Mouse (Mus musculus) heart, embryonic 15.5 days (tissue): ENCODE measurements at regions not wholly inside any gene's neighbourhood (a gene's known extent, or its start where the extent isn't known, plus 50 kb on each side); places are given as distances from the start of the nearest gene placed in this dataset.
A peak's percentile ranks its signal among the peaks of the same experiment; 100 is the strongest.

Experiments
- ATAC-seq: fragments of 200-750 bp; cut with Nextera tagmentation; replicated peaks from 2 replicates; pipeline ENCODE4 v1.8.0; 2017; ENCODE audit warnings: low read depth, moderate TSS enrichment; ENCODE audit not compliant: insufficient number of reproducible peaks, insufficient read depth, low FRiP score
- H3K27ac ChIP-seq: fragments of 300-500 bp; sonication (generic); 2 replicates; pipeline ENCODE4 v1.5.1; 2015; ENCODE audit warnings: mild to moderate bottlenecking, inconsistent platforms
- H3K27me3 ChIP-seq: fragments of 300-500 bp; sonication (generic); 2 replicates; pipeline ENCODE4 v1.6.1; 2015; ENCODE audit warnings: inconsistent platforms
- H3K36me3 ChIP-seq: fragments of 300-500 bp; sonication (generic); 2 replicates; pipeline ENCODE4 v1.6.1; 2015; ENCODE audit warnings: mild to moderate bottlenecking, inconsistent platforms
- H3K4me1 ChIP-seq: fragments of 300-500 bp; sonication (generic); replicated peaks from 2 replicates; pipeline ENCODE4 v1.6.1; 2015; ENCODE audit warnings: inconsistent platforms
- H3K4me2 ChIP-seq: fragments of 300-500 bp; sonication (generic); 2 replicates; pipeline ENCODE4 v1.6.1; 2015; ENCODE audit warnings: inconsistent platforms, mild to moderate bottlenecking, moderate library complexity
- H3K4me3 ChIP-seq: fragments of 300-500 bp; sonication (generic); 2 replicates; pipeline ENCODE4 v1.5.1; 2015; ENCODE audit warnings: mild to moderate bottlenecking, inconsistent platforms
- H3K9ac ChIP-seq: fragments of 300-500 bp; sonication (generic); 2 replicates; pipeline ENCODE4 v1.6.1; 2015; ENCODE audit warnings: mild to moderate bottlenecking, inconsistent platforms
- H3K9me3 ChIP-seq: fragments of 300-500 bp; sonication (generic); replicated peaks from 2 replicates; pipeline ENCODE4 v1.6.1; 2016; ENCODE audit warnings: inconsistent platforms
- WGBS: fragments of 180-500 bp; shearing (Covaris S2); methylation state at CpG from one replicate; pipeline ENCODE4 v1.1.7; 2015; ENCODE audit warnings: mixed read lengths; 5-methylcytosine and 5-hydroxymethylcytosine counted together

DNA sequence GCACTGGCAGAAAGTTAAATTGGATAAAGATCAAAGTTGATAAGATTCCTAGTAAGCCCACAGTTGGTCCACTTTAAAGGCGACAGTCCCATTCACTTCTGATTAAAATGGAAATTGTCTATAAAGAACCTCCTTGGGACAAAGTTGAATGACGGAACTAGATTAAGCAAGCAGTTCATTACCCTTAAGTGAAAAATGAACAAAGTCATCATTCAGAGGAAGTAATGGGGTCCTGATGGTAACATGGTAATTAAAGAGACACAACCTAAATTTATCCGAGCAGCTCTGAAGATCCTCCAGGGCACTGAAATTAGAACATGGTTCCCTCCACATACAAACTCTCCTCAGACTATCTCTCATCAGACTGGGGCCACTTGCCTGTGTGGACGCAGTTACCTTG is 116.4 kb upstream of the Nabp1 start:
- peaks cover 8% of the 10 kb centered on the region for H3K4me1 ChIP-seq
- H3K27ac ChIP-seq: no peak overlapping the region
- no peak overlapping the region for H3K4me2 ChIP-seq
- H3K4me3 ChIP-seq: no peak overlapping the region
- H3K36me3 ChIP-seq: no peaks in the 10 kb centered on the region
- no peak overlapping the region for H3K9ac ChIP-seq
- H3K9me3 ChIP-seq: no peaks in the 10 kb centered on the region
- WGBS: 88% methylated on average over 4 of the region's 4 CpGs
- no peak for ATAC-seq
- H3K27me3 ChIP-seq: no peaks in the 10 kb centered on the region

- H3K9ac ChIP-seq: no peak overlapping the region
- H3K4me1 ChIP-seq: peaks cover 8% of the 10 kb centered on the region
- no peaks in the 10 kb centered on the region for H3K36me3 ChIP-seq
- no peaks in the 10 kb centered on the region for H3K9me3 ChIP-seq
- ATAC-seq: no peak
- H3K27me3 ChIP-seq: no peaks in the 10 kb centered on the region
- no peak overlapping the region for H3K27ac ChIP-seq
- no peak overlapping the region for H3K4me2 ChIP-seq
- no peak overlapping the region for H3K4me3 ChIP-seq
- 45% methylated on average over 10 of the region's 10 CpGs for WGBS
Measured at GRCm38 (mm10) chr1:51593621-51594441, 115.6 kb upstream of the Nabp1 start.

- Histone ChIP-seq H3K27ac (no peak overlapping the region), H3K4me1 (peaks cover 7% of the 10 kb centered on the region), H3K9ac (no peak overlapping the region), H3K36me3 (no peaks in the 10 kb centered on the region), H3K9me3 (no peaks in the 10 kb centered on the region), H3K27me3 (no peaks in the 10 kb centered on the region), H3K4me3 (no peak overlapping the region), H3K4me2 (no peak overlapping the region)
- 39% methylated on average over 4 of the region's 4 CpGs for WGBS
- no peak for ATAC-seq
Measured at GRCm38 (mm10) chr1:51591886-51592285, 113.7 kb upstream of the Nabp1 start.

DNA sequence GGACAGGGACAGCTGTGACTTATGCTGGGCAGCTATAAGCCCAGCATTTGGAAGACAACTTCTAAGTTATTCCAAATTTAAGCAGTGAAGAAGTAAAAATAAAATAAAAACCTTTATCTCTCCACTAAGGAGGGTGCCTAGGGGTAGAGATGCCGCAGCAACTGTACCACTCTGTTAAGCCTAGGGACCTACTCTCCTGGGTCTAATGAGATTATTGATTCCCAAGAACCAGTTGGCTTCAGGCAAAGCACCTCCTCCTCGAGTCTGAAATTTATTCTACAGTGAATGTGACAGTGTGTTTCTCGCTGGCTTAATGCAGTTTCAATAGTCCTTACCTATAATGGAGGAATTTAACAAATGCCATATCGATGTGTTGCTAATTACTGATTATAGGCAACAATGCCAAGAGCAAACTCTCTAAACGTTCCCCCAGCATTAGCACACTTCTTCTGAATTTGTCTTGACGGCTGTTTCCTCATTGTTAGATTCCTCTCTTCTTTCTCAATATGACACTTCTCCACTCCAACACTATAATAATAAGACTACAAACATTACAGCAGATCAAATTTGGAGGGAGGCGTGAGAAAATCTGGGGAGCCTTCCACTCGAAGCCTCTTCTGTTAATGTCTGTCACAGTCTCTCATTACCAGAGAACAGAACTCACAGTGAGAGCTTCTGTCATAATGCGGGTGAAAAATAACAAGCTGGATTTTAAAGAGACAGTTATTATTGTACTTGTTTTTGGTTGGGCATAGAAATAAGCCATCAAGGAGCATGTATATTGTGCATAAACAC is 112.6 kb upstream of the Nabp1 start:
- Histone ChIP-seq H3K27ac (no peak overlapping the region), H3K4me2 (no peak overlapping the region), H3K4me1 (peaks cover 7% of the 10 kb centered on the region), H3K36me3 (no peaks in the 10 kb centered on the region), H3K9ac (no peak overlapping the region), H3K4me3 (no peak overlapping the region), H3K27me3 (no peaks in the 10 kb centered on the region), H3K9me3 (no peaks in the 10 kb centered on the region)
- WGBS: 66% methylated on average over 9 of the region's 9 CpGs
- no peak for ATAC-seq

DNA sequence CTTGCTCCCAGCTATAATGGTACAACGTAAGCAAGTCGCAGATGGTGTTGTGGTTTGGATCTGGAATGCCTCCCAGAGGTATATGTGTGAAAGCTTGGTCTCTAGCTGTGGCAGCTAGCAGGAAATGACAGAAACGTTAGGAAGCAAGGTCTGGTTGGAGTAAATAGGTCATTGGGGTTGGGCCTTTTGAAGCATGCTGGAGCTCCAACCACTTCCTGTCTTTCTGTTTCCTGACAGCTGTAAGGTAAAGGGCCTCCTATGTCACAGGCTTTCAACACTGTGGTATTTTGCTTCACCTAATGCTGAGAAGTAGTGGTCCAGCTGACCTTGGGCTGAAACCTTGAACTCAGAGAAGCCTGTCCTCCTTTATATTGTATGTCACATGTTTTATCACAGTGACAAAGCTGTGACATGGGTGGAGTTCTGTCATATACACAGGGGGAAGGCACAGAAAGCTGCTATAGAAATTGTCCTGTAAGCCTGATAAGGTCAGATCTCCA is 106.8 kb upstream of the Nabp1 start:
- Histone ChIP-seq H3K9ac (no peak overlapping the region), H3K4me3 (no peak overlapping the region), H3K9me3 (no peaks in the 10 kb centered on the region), H3K4me1 (0 out of 2 replicates have a peak, but pooled peaks cover 9% of the 10 kb centered on the region), H3K27ac (peak overlapping the region; percentile 57), H3K36me3 (no peaks in the 10 kb centered on the region), H3K27me3 (no peaks in the 10 kb centered on the region), H3K4me2 (no peak overlapping the region)
- WGBS: 37% methylated on average over 3 of the region's 3 CpGs
- no peak; the same call in 1 of the 2 replicates for ATAC-seq

GRCm38 (mm10) chr1:51583871-51584270 is 105.6 kb upstream of the Nabp1 start:
- Histone ChIP-seq H3K9ac (no peak overlapping the region), H3K27me3 (no peaks in the 10 kb centered on the region), H3K4me3 (no peak overlapping the region), H3K9me3 (no peaks in the 10 kb centered on the region), H3K4me2 (no peak overlapping the region), H3K27ac (no peak overlapping the region), H3K36me3 (no peaks in the 10 kb centered on the region), H3K4me1 (0 out of 2 replicates have a peak, but pooled peaks cover 9% of the 10 kb centered on the region)
- WGBS: 72% methylated on average over 4 of the region's 4 CpGs
- no peak for ATAC-seq

DNA sequence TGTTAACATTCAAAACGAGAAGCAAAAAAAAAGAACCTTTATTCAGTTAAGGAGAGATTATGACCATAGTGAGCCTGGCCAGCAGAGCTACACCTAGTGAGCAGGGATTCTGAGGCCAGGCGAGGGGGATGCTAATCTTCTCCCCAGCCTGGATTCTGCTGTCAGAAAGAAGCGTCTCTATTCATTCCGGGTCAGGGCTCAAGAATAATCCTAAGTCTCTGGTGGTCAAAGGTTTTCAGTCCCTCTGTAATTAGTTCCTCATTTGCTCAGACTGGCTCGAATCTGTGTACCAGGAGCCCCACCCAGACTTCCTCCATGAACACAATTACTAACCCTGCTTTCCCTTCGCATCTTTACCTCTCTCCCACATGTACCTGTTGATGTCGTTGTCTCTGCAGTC is 101.8 kb upstream of the Nabp1 start:
- no peak for ATAC-seq
- H3K27ac ChIP-seq: no peak overlapping the region
- 0 out of 2 replicates have a peak, but pooled peaks cover 5% of the 10 kb centered on the region for H3K4me1 ChIP-seq
- H3K9ac ChIP-seq: no peak overlapping the region
- H3K36me3 ChIP-seq: no peaks in the 10 kb centered on the region
- WGBS: 43% methylated on average over 7 of the region's 7 CpGs
- no peak overlapping the region for H3K4me2 ChIP-seq
- H3K27me3 ChIP-seq: no peaks in the 10 kb centered on the region
- H3K4me3 ChIP-seq: no peak overlapping the region
- no peaks in the 10 kb centered on the region for H3K9me3 ChIP-seq

DNA sequence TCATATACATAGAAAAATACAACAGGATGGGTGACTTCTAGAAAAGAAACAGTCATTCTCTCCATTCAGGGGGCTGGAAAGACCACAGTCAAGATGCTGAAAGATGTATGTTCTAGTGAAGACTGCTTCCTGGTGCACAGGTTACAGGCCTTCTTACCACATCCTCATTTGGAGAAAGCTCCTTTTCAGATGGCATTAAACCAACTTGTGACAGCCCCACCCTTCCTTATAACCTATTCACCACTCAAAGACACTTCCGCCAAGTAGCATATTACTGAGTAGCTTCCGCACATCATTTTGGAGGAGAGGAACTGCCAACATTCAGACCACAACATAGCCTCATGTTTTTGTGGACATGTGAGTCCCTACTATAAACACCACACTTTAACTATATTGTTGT is 99.5 kb upstream of the Nabp1 start:
- H3K36me3 ChIP-seq: no peaks in the 10 kb centered on the region
- no peaks in the 10 kb centered on the region for H3K9me3 ChIP-seq
- no peak overlapping the region for H3K9ac ChIP-seq
- H3K4me2 ChIP-seq: no peak overlapping the region
- no peak overlapping the region for H3K4me3 ChIP-seq
- H3K27me3 ChIP-seq: no peaks in the 10 kb centered on the region
- no peaks in the 10 kb centered on the region for H3K4me1 ChIP-seq
- H3K27ac ChIP-seq: no peak overlapping the region
- ATAC-seq: no peak
- 90% methylated on average over 2 of the region's 2 CpGs for WGBS

DNA sequence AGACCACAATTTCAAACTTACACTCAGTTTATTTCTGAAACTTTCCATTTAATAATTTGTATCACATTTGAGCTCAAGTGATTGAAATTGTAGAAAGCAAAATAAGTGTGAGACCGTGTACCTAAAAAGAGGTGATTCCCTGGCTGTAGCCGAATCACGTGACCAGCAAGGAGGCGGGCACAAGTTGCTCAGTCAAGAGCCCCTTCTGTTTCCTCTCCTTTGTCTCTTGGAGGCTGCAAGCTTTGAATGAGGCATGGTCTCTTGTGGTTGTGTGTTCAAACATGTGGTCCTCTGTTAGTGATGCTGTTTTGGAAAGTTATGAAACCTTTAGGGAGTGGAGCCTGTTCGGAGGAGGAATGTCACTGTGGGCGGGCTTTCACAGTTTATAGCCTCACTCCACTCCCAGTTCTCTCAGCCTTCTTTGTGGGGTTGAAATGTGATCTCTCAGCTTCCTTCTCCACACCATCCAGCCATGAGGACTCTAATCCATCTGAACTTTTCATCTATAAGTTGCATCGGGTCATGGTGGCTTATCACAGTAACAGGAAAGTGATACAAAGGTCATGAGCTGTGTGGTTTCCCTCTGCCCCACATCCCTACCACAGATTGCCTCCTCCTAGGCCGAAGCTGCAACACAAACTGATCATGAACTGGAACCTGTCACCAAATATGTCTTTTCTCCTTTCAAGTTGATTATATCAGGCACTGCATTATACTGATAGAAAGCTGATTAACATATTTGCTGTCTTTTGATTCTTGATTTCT is 94.3 kb upstream of the Nabp1 start:
- WGBS: 75% methylated on average over 8 of the region's 8 CpGs
- H3K9ac ChIP-seq: no peak overlapping the region
- no peak for ATAC-seq

DNA sequence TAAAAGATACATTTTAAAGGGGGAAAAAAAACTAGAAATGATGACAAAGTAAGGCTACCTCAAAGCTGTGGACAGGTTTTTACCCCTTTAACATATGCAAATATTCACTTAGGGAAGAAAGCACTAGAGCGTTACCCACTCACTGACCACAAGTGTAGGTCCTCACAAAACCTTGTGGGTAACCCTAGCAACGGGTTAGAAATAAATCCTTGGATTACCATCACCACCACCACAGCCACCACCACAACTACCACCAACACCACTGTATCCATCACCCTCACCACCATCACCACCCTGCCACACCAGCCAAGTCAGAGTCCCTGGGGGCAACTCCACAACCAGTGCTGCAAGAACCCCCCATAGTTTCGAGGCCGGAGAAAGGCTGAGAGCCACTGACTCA is 91.4 kb upstream of the Nabp1 start:
- no peaks in the 10 kb centered on the region for H3K36me3 ChIP-seq
- no peak overlapping the region for H3K9ac ChIP-seq
- 92% methylated on average over 4 of the region's 4 CpGs for WGBS
- H3K4me2 ChIP-seq: no peak overlapping the region
- H3K4me1 ChIP-seq: peaks cover 6% of the 10 kb centered on the region
- no peak overlapping the region for H3K27ac ChIP-seq
- no peaks in the 10 kb centered on the region for H3K9me3 ChIP-seq
- H3K4me3 ChIP-seq: no peak overlapping the region
- no peaks in the 10 kb centered on the region for H3K27me3 ChIP-seq
- no peak for ATAC-seq

More for the DNA sequence above, 94.3 kb upstream of the Nabp1 start:
- H3K4me1 ChIP-seq: no peaks in the 10 kb centered on the region
- H3K36me3 ChIP-seq: no peaks in the 10 kb centered on the region
- no peak overlapping the region for H3K27ac ChIP-seq
- no peak overlapping the region for H3K4me2 ChIP-seq
- H3K27me3 ChIP-seq: no peaks in the 10 kb centered on the region
- no peak overlapping the region for H3K4me3 ChIP-seq
- H3K9me3 ChIP-seq: no peaks in the 10 kb centered on the region

DNA sequence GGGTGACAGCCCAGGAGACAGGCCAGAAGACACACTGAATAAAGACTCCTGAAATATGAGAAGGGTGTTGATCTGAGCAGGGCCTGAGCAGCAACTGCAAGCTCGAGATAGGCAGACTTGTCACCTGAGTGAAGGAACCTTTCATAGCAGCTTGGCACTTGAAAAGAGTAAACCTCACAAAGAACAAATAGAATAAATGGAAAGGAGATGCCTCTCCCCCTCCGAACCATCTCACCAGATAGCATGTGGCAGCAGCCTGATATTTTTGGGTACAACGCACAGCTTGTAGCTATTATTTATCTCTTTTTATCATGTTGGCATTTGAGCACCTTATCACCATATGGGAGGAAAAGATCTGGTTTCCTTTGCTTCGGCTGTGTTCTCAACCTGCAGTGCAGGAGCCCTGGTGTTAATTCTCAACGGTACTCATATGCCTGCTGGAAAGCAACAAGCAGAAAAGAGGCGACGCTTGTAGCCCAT is 88.0 kb upstream of the Nabp1 start:
- H3K4me1 ChIP-seq: peaks cover 6% of the 10 kb centered on the region
- no peaks in the 10 kb centered on the region for H3K9me3 ChIP-seq
- no peaks in the 10 kb centered on the region for H3K27me3 ChIP-seq
- no peak for ATAC-seq
- no peaks in the 10 kb centered on the region for H3K36me3 ChIP-seq
- no peak overlapping the region for H3K27ac ChIP-seq
- H3K4me2 ChIP-seq: no peak overlapping the region
- H3K9ac ChIP-seq: no peak overlapping the region
- no peak overlapping the region for H3K4me3 ChIP-seq
- 25% methylated on average over 7 of the region's 7 CpGs for WGBS
